Mouse (Mus musculus): ENCODE data around the gene Gm21962. TPM values are rescaled to one million over a fixed set of nuclear protein-coding genes. Genes with fewer than 3 reads are reported as not detected.
"Not testable (repeated sequence)": the region's sequence is repeated elsewhere in the genome, so short reads cannot be mapped to it uniquely, and the experiment has no call there.

The Gm21962 gene
- total RNA-seq (2021): not detected

GRCm38 (mm10) chr3:137671224-137671623 lies at the start of gene Gm21962:
Gm21962 (plus strand) TSS chr3:137671524.
- DNase-seq: not testable (repeated sequence)

DNA sequence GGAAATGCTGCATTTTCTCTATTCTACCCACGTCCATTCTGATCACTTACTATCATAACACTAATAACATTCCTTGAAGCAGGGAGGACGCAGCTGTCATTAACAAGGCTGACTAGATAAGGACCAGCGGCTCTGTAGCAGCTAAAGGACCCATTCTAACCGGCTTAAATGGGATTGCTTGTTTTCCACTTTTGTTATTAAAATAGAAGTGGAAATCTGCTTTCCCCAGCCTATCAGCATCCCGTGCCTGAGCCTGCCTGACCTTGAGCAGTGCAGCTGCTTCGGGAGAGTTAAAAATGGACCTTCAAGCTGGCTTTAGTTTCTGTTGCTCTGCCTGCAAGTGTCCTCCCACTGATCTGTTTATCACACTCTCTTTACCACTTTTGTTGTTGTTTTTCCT lies 49.2 kb upstream of the Gm21962 start:
- no peak for DNase-seq

DNA sequence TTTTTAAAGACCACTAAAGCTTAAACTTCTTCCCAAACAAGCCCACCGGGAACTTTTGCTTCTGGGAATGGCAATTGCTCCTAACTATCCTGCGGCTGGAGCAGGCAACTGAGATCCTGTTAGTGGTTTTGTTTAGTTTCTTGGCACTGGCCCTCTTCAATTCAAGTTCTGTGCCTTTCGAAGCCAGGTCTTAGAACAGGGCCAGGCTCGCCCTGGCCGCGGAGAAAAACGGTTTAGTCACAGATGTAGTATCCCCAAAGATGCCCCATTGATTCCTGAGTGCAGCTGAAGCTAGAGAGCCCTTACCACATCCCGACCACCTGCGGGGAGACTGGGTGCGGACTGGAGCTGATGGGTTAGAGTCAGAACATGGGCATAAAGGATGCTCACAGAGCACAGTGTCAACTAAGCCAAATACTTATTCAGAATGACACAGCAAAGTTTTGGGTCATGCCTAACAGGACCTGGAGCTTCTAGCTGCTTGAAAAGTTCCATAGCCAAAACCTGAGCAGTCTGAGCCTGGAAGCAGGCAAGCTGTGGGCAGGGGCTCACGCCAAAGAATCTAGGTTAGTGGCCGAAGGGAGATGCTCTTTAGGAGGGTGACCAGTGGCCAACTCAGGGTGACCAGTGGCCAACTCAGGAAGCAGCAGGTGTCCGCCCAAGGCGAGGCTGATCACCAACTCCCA lies 48.3 kb upstream of the Gm21962 start:
- DNase-seq: peak; percentile 9 to 20

- peak; percentile 18 to 44 for DNase-seq
Measured at GRCm38 (mm10) chr3:137623581-137624362, 47.6 kb upstream of the Gm21962 start.

GRCm38 (mm10) chr3:137625054-137625453 lies 46.3 kb upstream of the Gm21962 start:
- no peak for DNase-seq

- DNase-seq: no peak
Measured at GRCm38 (mm10) chr3:137633726-137634125, 37.6 kb upstream of the Gm21962 start.

- no peak for DNase-seq
Measured at GRCm38 (mm10) chr3:137636571-137636970, 34.8 kb upstream of the Gm21962 start.

GRCm38 (mm10) chr3:137641238-137641637 lies 30.1 kb upstream of the Gm21962 start:
- DNase-seq: no peak

GRCm38 (mm10) chr3:137642137-137642536 lies 29.2 kb upstream of the Gm21962 start:
- DNase-seq: no peak

DNA sequence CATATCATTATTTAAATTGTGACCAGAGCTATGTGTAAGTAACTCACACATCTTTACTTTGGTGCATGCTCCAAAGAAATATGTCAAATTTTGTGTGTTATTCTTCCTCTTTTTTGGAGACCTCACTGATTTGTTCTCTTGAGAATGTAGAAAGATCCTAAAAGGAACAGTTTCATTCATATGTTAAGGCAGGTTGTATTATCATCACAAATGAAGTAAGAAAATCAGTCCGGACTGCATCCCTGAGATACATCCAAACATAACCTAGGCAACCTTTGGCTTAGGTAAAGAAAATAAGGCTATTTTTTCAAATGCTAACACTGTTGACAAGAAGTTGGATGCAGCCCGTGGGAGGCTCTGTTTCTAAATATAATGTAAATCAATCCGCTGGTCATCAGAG lies 28.8 kb upstream of the Gm21962 start:
- DNase-seq: no peak

- DNase-seq: no peak
Measured at GRCm38 (mm10) chr3:137644081-137644480, 27.2 kb upstream of the Gm21962 start.

GRCm38 (mm10) chr3:137644947-137645346 lies 26.4 kb upstream of the Gm21962 start:
- DNase-seq: no peak

DNA sequence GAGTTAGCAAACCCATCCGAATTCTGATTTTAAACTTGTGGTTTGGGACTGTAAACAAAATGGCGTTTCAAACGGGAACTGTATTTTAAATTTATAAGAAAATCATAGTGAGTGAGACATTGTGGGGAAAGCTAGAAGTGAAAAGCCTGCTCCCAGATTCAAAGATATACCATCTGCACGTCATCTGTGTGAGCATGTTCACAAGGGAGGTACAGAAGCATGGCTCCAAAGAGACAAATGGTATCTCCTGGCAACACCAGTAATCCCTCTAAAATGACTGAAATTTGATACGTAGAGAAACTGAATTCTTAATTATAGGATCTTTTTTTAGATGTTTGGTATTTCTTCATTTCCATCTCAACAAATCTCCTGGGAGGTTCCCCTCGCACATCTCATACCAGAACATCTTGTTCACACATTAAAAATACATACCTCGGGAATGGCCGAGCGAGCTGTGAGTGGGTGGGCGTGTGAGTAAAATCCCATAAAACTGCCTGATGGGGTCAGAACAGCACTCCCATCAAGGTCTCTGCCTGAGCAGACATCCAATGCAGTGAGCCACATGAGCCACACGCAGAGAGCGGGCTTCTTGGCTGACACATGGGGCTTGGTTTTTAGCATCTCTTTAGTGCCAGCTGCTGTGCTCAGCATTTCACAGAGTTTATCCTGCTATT lies 23.8 kb upstream of the Gm21962 start:
- DNase-seq: peak; percentile 14 to 25

DNA sequence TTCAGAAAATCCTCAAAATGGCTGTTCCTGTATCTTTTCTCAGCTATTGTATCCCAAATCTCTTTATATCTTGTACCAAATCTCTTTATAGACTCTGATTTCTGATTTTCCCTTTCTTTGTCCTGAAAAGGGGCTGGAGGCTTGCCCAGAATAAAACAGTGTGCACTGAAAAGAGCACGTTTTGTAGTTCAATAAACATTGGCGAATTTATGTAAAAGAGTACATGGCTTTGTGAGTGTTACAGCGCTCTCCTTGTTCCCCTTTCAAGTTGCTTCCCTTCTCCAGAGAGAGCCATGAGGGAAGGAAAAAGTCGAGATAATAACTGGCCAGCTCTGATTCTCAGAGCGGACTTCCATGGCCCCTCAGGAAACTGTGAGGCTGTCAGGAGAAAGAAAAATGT lies 22.2 kb upstream of the Gm21962 start:
- no peak for DNase-seq

DNA sequence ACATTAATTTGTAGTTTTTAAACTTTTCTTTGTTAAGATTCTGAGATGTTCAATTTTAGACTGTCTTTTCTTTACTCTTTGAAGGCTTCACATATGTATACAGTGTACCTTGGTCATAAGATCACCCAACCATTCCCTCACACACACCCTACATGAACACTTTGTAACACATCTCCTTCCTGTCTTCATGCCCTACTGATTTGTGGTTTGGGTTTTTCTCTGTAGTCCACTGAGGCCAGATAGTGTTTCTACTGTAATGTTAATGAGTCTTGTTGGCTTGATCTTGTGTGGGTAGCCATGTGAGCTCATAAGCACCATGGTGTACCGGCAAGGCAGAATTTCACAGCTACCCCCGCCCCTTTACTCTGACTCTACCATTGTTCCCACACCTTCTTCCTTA lies 18.5 kb upstream of the Gm21962 start:
- DNase-seq: no peak

DNA sequence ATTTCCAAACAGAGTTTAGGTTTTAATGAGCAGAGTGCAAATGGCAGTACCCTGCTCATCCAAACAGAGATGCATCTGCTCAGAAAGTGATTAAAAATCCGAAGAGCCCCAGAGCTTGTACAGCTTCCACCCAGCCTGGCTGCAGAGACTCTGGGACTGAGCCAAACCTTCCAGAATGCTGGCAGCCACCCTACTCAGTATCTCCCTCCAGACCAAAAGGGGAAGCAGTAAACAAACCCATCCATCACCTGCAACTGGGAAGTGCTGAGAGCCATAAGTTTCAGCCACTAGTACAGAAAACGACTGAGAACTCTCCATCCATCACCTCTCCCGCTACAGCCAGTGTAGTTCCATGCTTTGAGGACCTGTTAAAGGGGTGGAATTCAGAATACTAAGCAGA lies 9.6 kb downstream of the Gm21962 start:
- peak; percentile 48 to 53 for DNase-seq

DNA sequence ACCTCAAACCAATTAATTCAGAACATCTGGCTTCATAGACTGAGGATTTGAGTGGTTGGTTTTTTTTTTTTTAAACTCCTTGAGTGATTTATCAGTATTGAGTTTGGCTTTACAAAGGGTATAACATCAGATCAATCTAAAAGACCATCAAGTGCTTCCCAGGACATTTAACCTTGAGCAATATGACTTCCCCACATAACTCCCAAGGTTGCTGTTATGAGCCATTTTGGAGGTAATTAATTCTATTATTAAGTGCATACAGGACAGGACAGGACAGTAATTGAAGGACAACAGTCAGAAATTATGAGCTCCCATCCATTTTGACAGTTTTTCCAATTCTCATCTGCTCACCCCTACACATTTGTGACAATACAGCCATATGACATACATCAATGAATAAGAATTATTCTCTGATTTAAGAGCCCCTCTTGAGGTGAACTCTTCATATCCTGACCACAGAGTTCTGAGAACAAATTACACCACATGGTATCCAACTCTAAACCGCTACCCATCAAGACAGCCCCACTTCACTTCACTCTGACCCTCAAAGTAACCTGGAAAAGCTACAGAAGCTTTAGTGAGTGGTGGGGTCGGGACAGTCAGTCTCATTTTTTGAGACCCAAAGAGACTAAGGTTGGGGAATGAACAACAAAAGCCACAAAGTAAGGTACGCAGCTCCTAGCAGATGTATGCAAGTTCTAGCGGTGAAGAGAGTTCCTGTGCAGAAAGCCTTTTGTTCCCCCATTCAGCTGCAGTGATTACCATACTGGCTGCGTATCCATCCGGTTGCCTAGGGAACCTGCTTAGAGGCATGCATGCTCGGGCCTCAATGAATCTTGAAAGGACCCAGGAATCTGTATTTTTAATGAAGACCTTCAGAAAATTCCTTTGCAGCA lies 11.8 kb downstream of the Gm21962 start:
- peak; percentile 25 to 34 for DNase-seq

GRCm38 (mm10) chr3:137683807-137684403 lies 12.6 kb downstream of the Gm21962 start:
- no peak for DNase-seq

DNA sequence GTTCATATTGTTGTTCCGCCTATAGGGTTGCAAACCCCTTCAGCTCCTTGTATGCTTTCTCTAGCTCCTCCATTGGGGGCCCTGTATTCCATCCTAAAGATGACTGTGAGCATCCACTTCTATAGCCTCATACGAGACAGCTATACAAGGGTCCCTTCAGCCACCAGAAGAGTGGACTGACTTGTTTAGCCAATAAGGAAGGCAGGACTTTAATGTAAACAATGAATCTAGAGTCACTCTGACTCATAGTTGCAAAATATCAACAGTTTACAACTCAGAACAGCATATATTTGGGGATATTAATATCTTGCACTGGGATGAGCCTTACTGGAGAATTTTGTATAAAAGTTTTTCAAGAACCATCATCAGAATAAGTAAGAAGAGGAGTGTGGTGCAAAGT lies 15.6 kb downstream of the Gm21962 start:
- DNase-seq: no peak

DNA sequence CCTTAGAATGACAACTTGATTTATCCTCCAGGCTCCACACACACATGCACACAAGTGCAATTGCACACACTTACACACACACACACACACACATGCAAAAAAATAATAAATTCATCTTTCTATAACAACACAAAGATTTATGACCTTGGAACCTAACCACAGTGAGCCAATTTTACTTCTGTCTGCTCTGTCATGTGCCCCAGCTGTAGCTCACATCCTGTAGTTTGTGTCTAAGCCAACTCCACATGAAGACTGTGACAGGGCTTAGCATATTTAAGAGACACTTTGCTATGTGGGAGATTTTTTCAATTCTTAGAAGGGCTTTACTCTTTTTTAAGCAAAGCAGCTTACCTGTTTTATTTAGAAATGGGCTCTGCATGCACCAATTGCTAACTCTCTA lies 20.2 kb downstream of the Gm21962 start:
- no peak for DNase-seq

GRCm38 (mm10) chr3:137715946-137716345 lies 44.6 kb downstream of the Gm21962 start:
- DNase-seq: no peak

DNA sequence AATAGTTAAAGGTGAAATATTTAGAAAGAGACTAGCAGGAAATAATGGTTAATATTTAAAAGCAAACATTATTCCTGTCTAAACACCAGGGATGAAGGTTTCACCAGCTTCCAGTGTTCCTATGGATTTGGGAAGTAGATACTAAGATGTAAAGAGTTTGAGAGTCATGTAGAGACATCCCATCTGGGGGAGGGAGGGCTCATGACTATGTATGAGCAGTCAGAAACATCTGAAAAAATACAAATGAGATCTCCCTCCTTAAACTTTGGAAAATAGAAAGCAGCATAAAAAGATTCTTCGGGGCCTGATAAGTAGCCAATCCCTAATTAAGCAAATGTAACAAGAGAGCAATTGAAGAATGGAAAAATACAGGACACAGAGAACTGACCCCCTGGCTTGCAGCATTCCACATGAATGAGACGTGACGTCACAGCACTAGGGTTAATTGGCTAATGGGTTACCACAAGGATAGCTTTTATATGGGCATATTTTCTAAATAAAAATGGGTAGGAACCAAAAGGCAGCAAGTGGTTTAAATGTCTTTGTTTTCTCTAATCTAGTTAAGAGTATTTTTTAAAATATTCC lies 45.3 kb downstream of the Gm21962 start:
- no peak for DNase-seq
